Mouse (Mus musculus): ENCODE measurements at regions not wholly inside any gene's neighbourhood (a gene's known extent, or its start where the extent isn't known, plus 50 kb on each side); places are given as distances from the start of the nearest gene placed in this dataset.

GRCm38 (mm10) chr13:69867296-69868065 is 65.3 kb downstream of the Med10 start:
- peak; percentile 61 to 64 for DNase-seq (ENCODE audit: low spot score in 2 of 2)
- intact Hi-C loops (cut with DNase I), result no loop called here

GRCm38 (mm10) chr13:69896536-69896935 is 94.3 kb downstream of the Med10 start:
- DNase-seq (ENCODE audit: low spot score in 2 of 2), result no peak
- intact Hi-C loops (cut with DNase I), result no loop called here

GRCm38 (mm10) chr13:69901139-69901538 is 98.9 kb downstream of the Med10 start:
- DNase-seq (ENCODE audit: low spot score in 2 of 2), result no peak
- intact Hi-C loops (cut with DNase I), result no loop called here

GRCm38 (mm10) chr13:69906802-69907537 is 104.8 kb downstream of the Med10 start:
- DNase-seq (ENCODE audit: low spot score in 2 of 2), result no peak
- intact Hi-C loops (cut with DNase I), result no loop called here

DNA sequence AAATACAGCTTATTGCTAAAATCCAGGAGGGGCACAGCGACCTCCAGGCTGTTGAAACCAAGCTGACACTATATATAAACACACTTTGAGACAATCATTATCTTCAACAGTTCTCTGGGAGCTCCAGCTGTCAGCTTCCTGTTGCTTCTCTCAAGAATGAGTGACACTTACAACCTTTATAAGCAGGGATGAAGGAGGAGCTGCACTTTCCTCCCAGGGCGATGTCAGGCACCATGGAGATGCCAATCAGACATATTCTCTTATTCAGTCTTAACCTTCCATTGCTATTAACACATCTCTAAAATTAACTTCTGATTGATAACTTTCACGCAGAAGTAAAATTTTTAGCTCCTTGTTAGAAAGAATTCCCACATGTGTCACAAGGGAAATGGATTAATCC is 113.6 kb downstream of the Med10 start:
- intact Hi-C loops (cut with DNase I), result no loop called here
- DNase-seq (ENCODE audit: low spot score in 2 of 2), result no peak

GRCm38 (mm10) chr13:69932695-69933550 is 130.7 kb downstream of the Med10 start:
- intact Hi-C loops (cut with DNase I), result no loop called here

DNA sequence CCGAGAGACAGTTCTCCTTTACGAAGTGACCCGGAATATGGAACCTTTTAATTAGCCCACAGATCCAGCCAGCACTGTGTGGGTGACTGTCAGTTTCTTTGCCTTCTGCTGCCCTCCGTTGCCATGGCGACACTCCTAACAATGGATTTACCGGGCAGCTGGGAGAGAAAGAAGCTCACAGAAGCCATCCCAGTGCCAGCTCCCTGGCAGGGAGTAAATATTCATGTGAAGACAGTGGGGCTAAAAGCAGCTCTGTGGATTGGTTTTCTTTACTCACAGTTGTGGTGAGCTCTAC is 131.3 kb downstream of the Med10 start:
- intact Hi-C loops (cut with DNase I), result no loop called here
- peak; percentile 51 to 59 for DNase-seq (ENCODE audit: low spot score in 2 of 2)

More at GRCm38 (mm10) chr13:69932695-69933550, 130.7 kb downstream of the Med10 start:
- DNase-seq (ENCODE audit: low spot score in 2 of 2), result no peak

DNA sequence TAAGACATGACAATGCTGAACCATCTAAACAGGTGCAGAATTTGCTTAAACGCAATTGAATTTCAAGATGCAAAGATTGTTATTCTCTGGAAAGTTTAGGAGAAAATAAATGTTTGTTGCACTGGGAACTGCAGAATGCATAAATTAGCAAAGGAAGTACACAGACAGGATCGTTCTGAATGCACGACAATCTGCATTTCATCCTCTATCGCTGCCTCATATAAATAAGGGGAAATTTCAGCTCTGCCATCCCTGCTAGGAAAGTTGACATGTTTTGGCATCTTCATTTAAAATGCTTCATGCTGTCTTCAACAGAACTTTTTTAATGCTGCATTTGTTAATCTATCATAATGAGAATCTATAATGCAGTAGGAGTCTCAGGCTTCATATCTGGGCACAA is 137.6 kb downstream of the Med10 start:
- no peak for DNase-seq (ENCODE audit: low spot score in 2 of 2)
- intact Hi-C loops (cut with DNase I), result no loop called here

- intact Hi-C loops (cut with DNase I), result no loop called here
- DNase-seq (ENCODE audit: low spot score in 2 of 2), result no peak
These were observed 142.5 kb downstream of the Med10 start for GRCm38 (mm10) chr13:69944651-69945050.

GRCm38 (mm10) chr13:69946615-69947014 is 144.4 kb downstream of the Med10 start:
- DNase-seq (ENCODE audit: low spot score in 2 of 2), result no peak
- intact Hi-C loops (cut with DNase I), result no loop called here

DNA sequence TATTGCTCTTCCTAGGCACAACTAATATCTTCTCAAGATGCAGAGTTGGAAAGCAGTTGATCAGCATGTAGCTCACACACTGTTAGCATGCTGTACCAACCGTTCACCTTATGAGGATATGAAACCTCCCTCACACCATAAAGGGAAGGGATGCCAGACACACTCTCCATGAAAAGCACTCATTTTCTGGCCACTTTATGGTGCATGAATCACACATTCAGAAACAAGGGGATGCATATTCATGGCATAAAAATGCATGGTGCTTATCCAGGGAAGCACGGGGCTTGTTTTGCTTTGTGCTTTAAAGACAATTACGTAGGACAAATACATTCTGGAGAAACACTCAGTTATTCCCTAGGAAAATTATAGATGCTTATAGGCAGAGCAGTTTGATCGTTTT is 149.9 kb downstream of the Med10 start:
- intact Hi-C loops (cut with DNase I), result no loop called here
- no peak for DNase-seq (ENCODE audit: low spot score in 2 of 2)

- intact Hi-C loops (cut with DNase I), result no loop called here
- DNase-seq (ENCODE audit: low spot score in 2 of 2), result no peak
These were observed 152.0 kb downstream of the Med10 start for GRCm38 (mm10) chr13:69954171-69954570.

- intact Hi-C loops (cut with DNase I), result no loop called here
- no peak for DNase-seq (ENCODE audit: low spot score in 2 of 2)
These were observed 153.3 kb downstream of the Med10 start for GRCm38 (mm10) chr13:69955503-69955902.

DNA sequence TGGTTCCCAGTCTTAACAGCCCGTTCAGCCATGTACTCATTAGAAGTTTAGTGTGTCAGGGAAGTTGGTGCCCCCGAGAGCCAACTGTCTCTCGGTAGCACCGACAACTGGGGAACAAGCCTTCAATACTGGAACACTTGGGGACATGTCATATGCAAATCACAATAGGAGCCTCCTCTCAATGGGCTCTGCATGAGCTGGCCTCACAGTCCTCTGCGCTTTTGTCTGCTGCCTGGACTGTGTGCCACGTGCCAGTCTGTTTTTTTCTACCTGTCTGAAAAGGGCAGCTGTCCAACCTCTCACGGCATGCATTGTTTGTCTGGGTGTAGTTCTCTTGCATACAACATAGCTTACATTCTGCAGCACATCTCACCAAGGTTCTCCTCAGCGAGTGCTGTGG is 161.7 kb downstream of the Med10 start:
- no peak for DNase-seq (ENCODE audit: low spot score in 2 of 2)
- intact Hi-C loops (cut with DNase I), result no loop called here

DNA sequence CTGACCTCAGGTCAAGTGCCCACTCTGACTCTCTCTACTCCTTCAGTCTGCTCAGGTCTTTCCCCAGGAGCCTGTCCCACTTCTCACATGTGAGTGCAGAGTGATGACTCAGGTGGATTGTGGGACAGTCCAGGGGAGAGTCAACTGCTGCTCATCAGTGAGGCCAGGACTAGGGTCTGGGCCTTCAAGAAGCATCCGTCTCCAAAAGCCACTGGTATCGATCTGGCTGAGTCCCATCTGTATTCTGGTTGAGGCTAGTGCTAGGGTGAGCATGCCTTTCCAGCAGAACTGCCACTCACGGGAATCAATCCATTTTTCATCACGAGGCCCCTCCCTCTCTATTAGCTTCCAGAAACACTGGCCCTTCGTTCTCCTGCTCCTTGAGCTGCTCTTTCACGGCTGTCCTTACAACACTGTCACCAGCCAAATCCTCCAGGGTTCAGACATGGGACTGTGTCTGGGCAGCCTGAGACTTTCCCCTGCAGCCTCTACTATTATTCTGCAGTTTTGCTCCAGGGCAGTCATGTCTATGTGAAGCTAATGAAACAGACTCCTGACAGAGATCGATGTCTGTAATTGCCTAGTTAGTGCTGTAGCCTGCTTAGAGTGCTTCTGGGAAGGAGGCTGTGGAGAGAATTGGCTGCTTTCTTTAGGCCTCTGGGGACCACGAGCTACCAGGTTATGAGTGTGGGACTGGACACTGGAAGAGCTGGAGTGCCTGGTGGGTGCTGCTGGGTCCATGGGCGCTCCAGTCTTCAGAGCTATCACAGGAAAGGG is 169.3 kb downstream of the Med10 start:
- intact Hi-C loops (cut with DNase I), result no loop called here
- DNase-seq (ENCODE audit: low spot score in 2 of 2), result no peak

- intact Hi-C loops (cut with DNase I), result no loop called here
These were observed 172.6 kb downstream of the Med10 start for GRCm38 (mm10) chr13:69974835-69975234.

GRCm38 (mm10) chr13:69984159-69984558 is 182.0 kb downstream of the Med10 start:
- intact Hi-C loops (cut with DNase I), result no loop called here

More at GRCm38 (mm10) chr13:69974835-69975234, 172.6 kb downstream of the Med10 start:
- DNase-seq (ENCODE audit: low spot score in 2 of 2), result no peak

GRCm38 (mm10) chr13:69987181-69987580 is 185.0 kb downstream of the Med10 start:
- intact Hi-C loops (cut with DNase I), result no loop called here
- DNase-seq (ENCODE audit: low spot score in 2 of 2), result peak; percentile 18 to 25

More at GRCm38 (mm10) chr13:69984159-69984558, 182.0 kb downstream of the Med10 start:
- DNase-seq (ENCODE audit: low spot score in 2 of 2), result no peak

DNA sequence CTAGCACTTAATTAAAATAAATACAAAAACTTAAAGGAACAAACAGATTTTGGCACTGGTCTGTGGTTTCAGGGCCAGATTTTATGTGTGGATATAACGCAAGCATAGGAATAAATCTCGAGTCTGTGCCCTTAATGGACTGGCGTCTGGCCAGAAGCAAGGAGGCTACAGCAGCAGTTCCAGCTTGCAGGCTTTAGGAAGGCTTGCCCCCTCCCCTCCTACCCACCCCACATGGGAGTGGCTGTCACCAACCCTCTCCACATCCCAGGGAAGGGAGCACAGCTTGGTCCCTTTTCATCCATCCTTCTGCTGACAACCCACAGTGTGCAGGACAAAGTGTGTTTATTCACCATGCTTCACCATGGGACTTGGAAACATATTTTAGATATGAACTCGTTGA is 186.1 kb downstream of the Med10 start:
- DNase-seq (ENCODE audit: low spot score in 2 of 2), result no peak
- intact Hi-C loops (cut with DNase I), result no loop called here
